Mouse (Mus musculus) frontal cortex, postnatal 10 days (tissue): Measurements from ENCODE around the gene Npl.
A peak's percentile ranks its signal among the peaks of the same experiment; 100 is the strongest.
"Not testable (repeated sequence)": the region's sequence is repeated elsewhere in the genome, so short reads cannot be mapped to it uniquely, and the experiment has no call there.

Experiments used
- DNase-seq, 2 experiments: peaks; one replicate each; pipeline ENCODE4 v3.0.0; 2022; ENCODE audit warnings: low spot score in 2 of 2, mixed read lengths in 1 of 2

Npl gene

DNA sequence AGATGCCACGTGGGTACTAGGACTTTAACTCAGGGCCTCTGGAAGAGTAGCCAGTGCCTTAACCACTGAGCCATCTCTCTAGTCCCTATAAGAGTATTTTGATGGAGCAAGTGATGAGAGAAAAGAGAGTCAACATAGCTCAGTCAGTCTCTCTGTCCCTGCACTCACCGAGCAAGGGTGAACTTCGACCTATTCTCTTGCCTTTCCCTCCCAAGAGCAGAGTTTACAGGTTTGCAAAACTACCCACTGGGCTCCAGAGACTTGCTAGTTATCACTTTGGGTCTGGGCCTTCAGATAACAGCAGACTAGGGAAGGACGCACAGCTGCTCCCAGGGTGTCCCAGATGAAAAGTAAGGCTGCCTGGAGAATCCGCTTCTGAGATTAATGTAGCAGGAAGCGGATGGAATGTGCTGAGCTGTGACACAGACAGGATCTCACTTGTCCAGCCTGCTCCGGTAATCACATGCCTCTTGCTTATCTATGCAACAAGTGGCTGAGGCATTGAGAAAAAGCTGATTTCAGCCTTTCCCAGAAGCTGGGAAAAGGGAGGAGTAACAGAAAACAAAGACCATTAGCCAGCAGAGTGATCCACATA lies 7.0 kb downstream of the Npl start:
- no peak for DNase-seq

DNA sequence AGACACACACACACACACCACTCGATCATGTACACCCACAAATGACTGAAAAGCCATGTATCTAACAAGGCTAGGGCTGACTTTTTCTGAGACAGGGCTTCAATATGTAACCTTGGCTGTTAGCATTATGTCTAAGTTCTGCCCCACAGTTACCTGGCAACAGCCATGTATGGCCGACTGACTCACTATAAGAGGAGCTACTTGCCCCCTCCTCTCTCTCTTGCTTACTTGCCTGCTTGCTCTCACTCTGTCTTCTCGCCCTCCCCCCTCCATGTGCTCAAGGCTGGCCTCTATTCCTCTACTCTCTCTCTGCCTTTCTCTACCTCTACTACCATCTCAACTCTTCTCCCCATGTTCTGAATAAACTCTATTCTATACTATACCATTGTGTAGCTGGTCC lies 9.1 kb downstream of the Npl start:
- DNase-seq, result no peak

- DNase-seq, result no peak
Measured at GRCm38 (mm10) chr1:153539739-153540333, 10.0 kb downstream of the Npl start.

DNA sequence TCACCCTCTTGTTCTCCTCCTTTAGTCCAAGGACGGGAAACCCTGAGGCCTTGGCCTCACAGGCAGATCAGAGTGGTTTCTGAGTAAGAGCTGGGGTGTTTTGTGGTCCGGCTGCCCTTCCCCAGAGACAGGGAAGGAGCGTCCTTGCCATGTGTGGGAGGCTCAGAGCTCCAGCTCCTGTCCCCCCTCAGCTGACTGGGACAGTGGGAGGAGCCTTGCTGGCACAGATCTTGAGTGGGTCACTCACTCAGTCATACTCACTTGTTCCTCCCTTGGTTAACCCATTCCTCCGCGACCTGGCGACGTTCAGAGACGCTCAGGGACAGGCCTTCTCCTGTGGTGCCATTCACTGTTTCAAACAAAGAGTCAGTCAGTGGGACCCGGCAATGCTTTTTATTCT lies 14.2 kb downstream of the Npl start:
- peak; percentile 37 to 45 for DNase-seq

DNA sequence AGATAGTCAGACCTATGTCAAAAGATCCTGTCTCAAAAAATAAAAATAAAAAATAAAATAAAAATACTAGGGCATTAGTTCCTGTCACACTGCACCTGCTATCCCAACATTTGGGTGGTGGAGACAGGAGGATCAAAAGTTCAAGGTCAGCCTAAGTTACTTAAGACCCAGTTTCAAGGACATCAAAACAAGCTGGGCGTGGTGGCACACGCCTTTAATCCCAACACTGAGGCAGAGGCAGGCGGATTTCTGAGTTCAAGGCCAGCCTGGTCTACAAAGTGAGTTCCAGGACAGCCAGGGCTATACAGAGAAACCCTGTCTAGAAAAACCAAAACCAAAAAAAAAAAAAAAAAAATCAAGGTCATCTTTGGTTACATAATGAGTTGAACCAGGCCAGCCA lies 16.9 kb downstream of the Npl start:
- not testable (repeated sequence) for DNase-seq

- DNase-seq, result no peak
Measured at GRCm38 (mm10) chr1:153532234-153532841, 17.5 kb downstream of the Npl start.

DNA sequence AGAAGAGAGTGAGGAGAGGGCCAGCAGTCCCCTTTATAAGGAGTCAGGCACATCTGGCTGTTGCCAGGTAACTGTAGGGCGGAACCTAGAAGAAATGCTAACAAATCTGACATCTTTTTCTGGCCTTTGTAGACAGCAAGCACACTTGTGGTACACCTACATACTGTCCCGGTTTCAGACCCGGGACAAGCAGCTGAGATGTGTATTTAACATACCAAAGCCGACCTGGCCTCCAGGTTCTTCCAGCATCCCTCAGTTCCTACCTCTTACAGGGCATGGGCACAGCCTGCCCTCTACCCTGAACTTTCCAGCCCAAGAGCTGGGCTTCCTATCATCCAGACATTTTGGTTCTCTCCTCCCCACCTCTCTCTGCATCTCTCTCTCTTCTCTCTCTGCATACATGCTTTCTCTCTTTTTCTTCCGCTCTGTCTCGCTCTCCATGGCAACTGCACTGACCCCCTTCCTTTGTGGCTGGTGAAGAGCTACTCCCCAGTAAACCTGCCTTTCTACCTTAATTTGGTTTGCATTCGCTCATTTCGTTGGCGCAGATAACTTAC lies 18.1 kb downstream of the Npl start:
- DNase-seq, result no peak

DNA sequence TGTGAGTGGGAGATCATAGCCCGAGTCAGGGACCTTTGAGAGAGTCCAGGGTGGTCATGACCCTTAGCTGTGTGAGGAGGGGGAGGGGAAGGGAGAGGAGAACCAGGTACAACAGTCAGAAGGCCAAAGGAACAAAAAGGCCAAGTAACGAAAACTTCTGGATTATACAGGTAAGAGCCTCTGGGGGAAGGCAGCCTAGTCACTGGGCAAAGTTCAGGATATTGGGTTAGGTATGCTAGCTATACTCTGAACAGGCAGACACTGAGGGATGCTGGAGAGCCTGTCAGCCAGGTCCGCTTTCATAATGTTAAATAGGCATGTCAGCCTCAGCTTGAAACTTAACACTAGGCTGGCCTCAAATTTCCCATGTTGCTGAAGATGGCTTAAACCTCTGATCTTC lies 27.7 kb downstream of the Npl start:
- no peak for DNase-seq

GRCm38 (mm10) chr1:153515368-153515767 lies 34.5 kb downstream of the Npl start:
- DNase-seq, result no peak

- no peak for DNase-seq
Measured at GRCm38 (mm10) chr1:153510330-153511009, 39.4 kb downstream of the Npl start.

- DNase-seq, result not testable (repeated sequence)
Measured at GRCm38 (mm10) chr1:153509569-153509968, 40.3 kb downstream of the Npl start.

DNA sequence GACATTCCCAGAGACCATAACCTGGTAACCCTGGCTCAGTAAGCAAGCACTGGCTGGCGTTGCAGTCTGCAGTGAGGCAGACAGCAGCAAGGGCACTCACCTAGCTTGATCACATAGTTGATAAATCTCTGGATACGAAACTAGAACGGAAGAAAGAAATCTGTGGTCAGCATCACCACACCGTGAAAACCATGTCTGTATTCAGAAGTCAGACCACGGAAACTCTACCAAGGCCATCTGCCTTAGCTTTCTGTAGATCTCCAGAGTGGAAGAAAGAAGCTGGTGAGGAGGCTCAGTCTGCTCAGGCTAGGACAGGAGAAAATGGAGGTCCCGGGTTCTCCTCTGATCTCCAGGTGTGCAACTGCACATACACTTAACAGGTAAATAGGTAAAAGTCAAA lies 40.8 kb downstream of the Npl start:
- DNase-seq, result no peak

- peak; percentile 28 to 56 for DNase-seq
Measured at GRCm38 (mm10) chr1:153506266-153506665, 43.6 kb downstream of the Npl start.

GRCm38 (mm10) chr1:153501644-153502321 lies 48.1 kb downstream of the Npl start:
- DNase-seq, result no peak

DNA sequence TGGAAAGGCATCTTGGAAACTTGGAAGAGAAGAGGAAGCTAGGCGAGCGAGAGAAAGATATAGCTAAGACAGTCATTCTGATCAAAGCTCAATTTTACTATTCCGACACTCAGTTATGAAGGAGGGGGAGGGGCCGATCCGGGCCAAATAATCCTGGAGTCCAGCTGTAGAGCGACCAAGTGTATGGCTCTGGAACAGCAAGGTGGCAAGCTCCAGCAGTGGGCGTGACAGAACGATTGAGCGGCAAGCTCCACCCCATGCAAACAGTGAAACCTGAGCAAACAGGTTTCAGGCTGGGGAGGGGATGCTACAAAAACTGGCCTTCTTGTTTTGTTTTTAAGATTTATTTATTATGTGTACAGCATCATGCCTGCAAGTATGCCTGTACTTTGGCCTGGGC lies 49.8 kb downstream of the Npl start:
- DNase-seq, result no peak

- DNase-seq, result no peak
Measured at GRCm38 (mm10) chr1:153496030-153496429, 53.8 kb downstream of the Npl start.

DNA sequence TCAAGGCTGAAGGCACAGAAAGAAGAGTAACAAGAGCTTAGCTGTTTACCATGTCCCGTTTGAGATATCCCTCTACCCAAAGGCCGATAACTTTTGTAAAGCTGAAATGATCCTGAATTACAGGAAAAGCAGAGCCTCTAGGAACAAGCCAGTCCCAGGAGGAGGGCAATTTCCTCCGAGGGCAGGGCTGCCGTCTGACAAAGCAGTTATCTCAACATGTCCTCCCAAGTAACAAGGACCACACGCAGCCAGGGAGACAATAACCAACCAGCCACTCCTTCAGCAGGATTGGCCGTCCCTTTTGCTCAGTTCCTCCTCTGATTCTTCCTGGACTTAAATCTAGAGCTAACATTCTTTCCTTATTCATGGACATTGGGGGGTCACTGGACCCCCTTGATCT lies 55.9 kb downstream of the Npl start:
- DNase-seq, result no peak

GRCm38 (mm10) chr1:153493338-153493737 lies 56.5 kb downstream of the Npl start:
- no peak for DNase-seq

- no peak for DNase-seq
Measured at GRCm38 (mm10) chr1:153491822-153492221, 58.0 kb downstream of the Npl start.

DNA sequence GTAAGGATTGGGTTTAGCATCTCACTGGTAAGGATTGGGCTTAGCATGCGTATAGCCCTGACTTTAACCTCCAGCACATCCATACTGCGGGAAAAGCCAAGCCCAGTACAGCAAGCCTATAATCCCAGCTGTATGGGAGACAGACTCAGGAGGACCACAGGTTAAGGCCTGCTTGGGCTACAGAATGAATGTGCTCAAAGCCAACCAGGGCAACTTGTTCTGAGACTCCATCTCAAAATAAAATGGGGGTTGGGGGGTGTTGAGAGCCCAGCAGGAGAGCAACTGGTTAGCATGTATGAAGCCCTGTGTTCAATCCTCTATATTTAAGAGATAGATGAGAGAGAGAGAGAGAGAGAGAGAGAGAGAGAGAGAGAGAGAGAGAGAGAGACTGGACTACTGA lies 58.5 kb downstream of the Npl start:
- DNase-seq, result no peak

GRCm38 (mm10) chr1:153489963-153490362 lies 59.9 kb downstream of the Npl start:
- no peak for DNase-seq

GRCm38 (mm10) chr1:153489540-153489939 lies 60.3 kb downstream of the Npl start:
- DNase-seq, result no peak
